Mouse (Mus musculus): Measurements from ENCODE around the gene Mns1.

GRCm38 (mm10) chr9:72459703-72460102 lies 21.9 kb downstream of the Mns1 start:
- TF ChIP-seq CTCF (IDR thresholded peaks at IDR 0.05; ENCODE audit: insufficient read depth, low read length) (no peak), POLR2A (IDR thresholded peaks at IDR 0.05; ENCODE audit: borderline replicate concordance, extremely low read depth, low read depth, low read length) (no peak)

All from lung, adult 2 months (tissue).